Mouse (Mus musculus) leukemia stem cell, adult 10-12 weeks (primary cell): ENCODE measurements around the gene Neurod4. TPM values are rescaled to one million over a fixed set of nuclear protein-coding genes. Genes with fewer than 3 reads are reported as not detected.

Source experiments
- polyA plus RNA-seq: library from polyadenylated mRNA; stranded (reverse); fragments of >175 nt; gene quantifications from 2 replicates; pipeline ENCODE4 v1.2.3, GENCODE M21; 2012; ENCODE audit warnings: low replicate concordance

Neurod4 gene
- polyA plus RNA-seq: not detected in 2 replicates

DNA sequence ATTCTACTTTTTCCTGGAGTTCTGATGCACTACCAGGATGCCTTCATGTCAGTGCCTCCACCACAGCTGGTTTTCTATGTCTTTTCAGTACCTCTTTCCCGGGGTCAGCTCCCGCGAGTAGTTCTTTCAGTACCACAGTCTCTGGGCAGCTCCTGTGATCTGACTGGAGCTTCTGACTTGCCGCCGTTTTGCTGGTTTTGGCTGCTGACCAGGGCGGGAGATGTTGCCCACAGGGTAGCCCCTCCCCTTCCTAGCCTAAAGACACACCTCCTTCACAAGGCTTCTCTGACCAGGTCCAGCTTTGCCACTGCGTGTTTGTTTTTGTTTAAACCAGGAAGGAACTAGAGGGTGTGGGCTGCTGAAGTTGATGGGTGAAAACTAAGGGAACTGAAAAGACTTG is at the start of gene Neurod4:
TSS of gene Neurod4 (minus strand) at position 175 of the 400 bp plus-strand sequence.

DNA sequence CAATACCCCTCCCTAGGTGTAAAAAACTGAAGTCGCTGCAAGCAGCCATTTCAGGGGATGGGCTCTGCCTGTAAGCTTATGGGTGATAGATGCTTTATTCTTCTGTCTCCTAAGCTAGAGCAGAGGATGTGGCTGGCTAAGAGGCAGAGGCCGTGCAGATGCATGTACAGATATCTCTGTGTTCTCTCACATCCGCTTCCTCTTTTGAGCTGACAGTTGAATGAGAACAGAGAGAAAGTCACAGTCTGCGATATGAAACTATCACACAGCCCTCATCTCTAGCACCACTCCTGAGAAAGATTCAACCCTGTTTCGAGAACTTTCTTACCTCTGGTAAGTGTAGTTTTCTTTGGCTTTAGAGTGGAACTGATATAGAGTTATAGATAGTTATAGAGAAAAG is 42.6 kb upstream of the Neurod4 start, which contains the start of gene Tespa1:
TSS of gene Tespa1 (plus strand) at position 234 of the 400 bp plus-strand sequence.

Other genes starting within 250 kb of the Neurod4 start
- gene Olfr821, start 249.9 kb downstream of the Neurod4 start, polyA plus RNA-seq: not detected in 2 replicates
- gene Olfr822, start 209.0 kb downstream of the Neurod4 start, polyA plus RNA-seq: not detected in 2 replicates
- not detected in 2 replicates for gene Olfr823, start 164.9 kb downstream of the Neurod4 start, polyA plus RNA-seq
- 0.33 TPM in 1 of 2 replicates, not detected in the other for gene Olfr824, start 150.2 kb downstream of the Neurod4 start, polyA plus RNA-seq
- gene Olfr825, start 113.5 kb downstream of the Neurod4 start, polyA plus RNA-seq: not detected in 2 replicates
- gene Olfr826, start 96.1 kb downstream of the Neurod4 start, polyA plus RNA-seq: not detected in 2 replicates
- not detected in 2 replicates for gene Olfr827, start 65.8 kb downstream of the Neurod4 start, polyA plus RNA-seq
- 0.23 and 0.78 TPM in 2 replicates for gene Tespa1, start 42.6 kb upstream of the Neurod4 start, polyA plus RNA-seq
- 0.02 TPM in 1 of 2 replicates, not detected in the other for gene Vmn2r84, start 114.1 kb upstream of the Neurod4 start, polyA plus RNA-seq
- not detected in 2 replicates for gene Vmn2r85, start 149.5 kb upstream of the Neurod4 start, polyA plus RNA-seq
- not detected in 2 replicates for gene Vmn2r86, start 175.8 kb upstream of the Neurod4 start, polyA plus RNA-seq
- not detected in 2 replicates for gene Vmn2r87, start 217.2 kb upstream of the Neurod4 start, polyA plus RNA-seq